Mouse (Mus musculus) CH12.LX (cell line): ENCODE data around the gene Dnaaf5. TPM values are rescaled to one million over a fixed set of nuclear protein-coding genes. Genes with fewer than 3 reads are reported as not detected.

ENCODE experiments used
- DNase-seq: peaks from one replicate; pipeline ENCODE4 v3.0.0-alpha.2; 2013; ENCODE audit errors: extremely low read depth
- H3K27ac ChIP-seq: 2 replicates; pipeline ENCODE4 v1.5.1; 2012; ENCODE audit warnings: low read depth, mild to moderate bottlenecking, control low read depth, moderate library complexity; ENCODE audit not compliant: insufficient read depth
- H3K27me3 ChIP-seq: replicated peaks from 2 replicates; pipeline ENCODE3; 2012; ENCODE audit warnings: inconsistent platforms
- H3K36me3 ChIP-seq, 2 experiments: replicated peaks in 1 of 2; 2 replicates each; pipeline versions ENCODE3 to v1.6.1; 2012; ENCODE audit warnings: inconsistent platforms in 1 of 2, low read length in 1 of 2, mild to moderate bottlenecking in 1 of 2, mixed read lengths in 1 of 2, moderate library complexity in 1 of 2; ENCODE audit not compliant: control insufficient read depth in 1 of 2, insufficient read depth in 1 of 2
- H3K4me1 ChIP-seq, 2 experiments: 2 replicates each; pipeline ENCODE4 v1.6.1; 2012; ENCODE audit warnings: inconsistent platforms in 1 of 2, moderate library complexity in 1 of 2; ENCODE audit not compliant: insufficient read depth in 2 of 2, control insufficient read depth in 1 of 2
- H3K4me2 ChIP-seq: 2 replicates; pipeline ENCODE4 v1.6.1; 2012; ENCODE audit warnings: low read depth, mild to moderate bottlenecking, control low read depth; ENCODE audit not compliant: poor library complexity, insufficient read depth, severe bottlenecking
- H3K4me3 ChIP-seq, 3 experiments: fragments of 150-350 bp in 1 of 3; sonication (generic) in 1 of 3; replicated peaks in 1 of 3; 2 replicates each; pipeline versions ENCODE3 to v1.5.1; 2011 to 2012; ENCODE audit warnings: low read depth in 2 of 3, low read length in 2 of 3, mild to moderate bottlenecking in 2 of 3, moderate library complexity in 2 of 3, control low read depth in 1 of 3, improper control_type of control experiment in 1 of 3, inconsistent platforms in 1 of 3, mixed read lengths in 1 of 3; ENCODE audit not compliant: poor library complexity in 1 of 3
- H3K79me2 ChIP-seq: replicated peaks from 2 replicates; pipeline ENCODE4 v1.6.1; 2012; ENCODE audit warnings: mild to moderate bottlenecking, moderate library complexity; ENCODE audit not compliant: control insufficient read depth, poor library complexity, insufficient read depth, severe bottlenecking; ENCODE audit errors: extremely low read depth
- H3K9ac ChIP-seq: 2 replicates; pipeline ENCODE4 v1.6.1; 2012; ENCODE audit warnings: low read depth, mild to moderate bottlenecking, control low read depth, moderate library complexity; ENCODE audit not compliant: insufficient read depth
- H3K9me3 ChIP-seq: replicated peaks from 2 replicates; pipeline ENCODE3; 2012; ENCODE audit warnings: low read length, inconsistent platforms, mixed read lengths
- BHLHE40 ChIP-seq: IDR thresholded peaks from 2 replicates; pipeline ENCODE4 v1.6.1; 2011; ENCODE audit warnings: mild to moderate bottlenecking, low read depth, low read length, improper control_type of control experiment
- CHD2 ChIP-seq: IDR thresholded peaks from 2 replicates; pipeline ENCODE4 v1.6.1; 2011; ENCODE audit warnings: low read length, improper control_type of control experiment
- E2F4 ChIP-seq: IDR thresholded peaks from 2 replicates; pipeline ENCODE4 v1.6.1; 2011; ENCODE audit warnings: low read depth, low read length, improper control_type of control experiment; ENCODE audit not compliant: insufficient replicate concordance
- ETS1 ChIP-seq: conservative IDR thresholded peaks from 2 replicates; pipeline ENCODE4 v1.6.1; 2012; ENCODE audit warnings: low read depth, mild to moderate bottlenecking, inconsistent platforms, low read length, improper control_type of control experiment, moderate library complexity
- GABPA ChIP-seq: IDR thresholded peaks from 2 replicates; pipeline ENCODE4 v1.6.1; 2012; ENCODE audit warnings: low read depth, low read length, improper control_type of control experiment, inconsistent platforms; ENCODE audit not compliant: insufficient replicate concordance
- JUND ChIP-seq: conservative IDR thresholded peaks from 2 replicates; pipeline ENCODE4 v1.6.1; 2011; ENCODE audit warnings: low read depth, low read length, improper control_type of control experiment
- MAZ ChIP-seq: IDR thresholded peaks from 2 replicates; pipeline ENCODE4 v1.6.1; 2012; ENCODE audit warnings: low read depth, mild to moderate bottlenecking, inconsistent platforms, low read length, improper control_type of control experiment, moderate library complexity
- MEF2A ChIP-seq: IDR thresholded peaks from 2 replicates; pipeline ENCODE4 v1.6.1; 2014; ENCODE audit warnings: low read depth, mild to moderate bottlenecking, inconsistent platforms, low read length, improper control_type of control experiment, borderline replicate concordance
- MXI1 ChIP-seq: IDR thresholded peaks from 2 replicates; pipeline ENCODE4 v1.6.1; 2011; ENCODE audit warnings: mild to moderate bottlenecking, low read depth, low read length, improper control_type of control experiment
- NELFE ChIP-seq: IDR thresholded peaks from 2 replicates; pipeline ENCODE4 v1.6.1; 2011; ENCODE audit warnings: low read depth, low read length, improper control_type of control experiment
- RCOR1 ChIP-seq: conservative IDR thresholded peaks from 2 replicates; pipeline ENCODE4 v1.6.1; 2012; ENCODE audit warnings: low read depth, mild to moderate bottlenecking, inconsistent platforms, low read length, improper control_type of control experiment
- TCF12 ChIP-seq: IDR thresholded peaks from 2 replicates; pipeline ENCODE4 v1.6.1; 2014; ENCODE audit warnings: low read depth, mild to moderate bottlenecking, inconsistent platforms, low read length, improper control_type of control experiment
- UBTF ChIP-seq: IDR thresholded peaks from 2 replicates; pipeline ENCODE4 v1.6.1; 2012; ENCODE audit warnings: low read depth, mild to moderate bottlenecking, inconsistent platforms, low read length, improper control_type of control experiment, moderate library complexity
- USF1 ChIP-seq: IDR thresholded peaks from 2 replicates; pipeline ENCODE4 v1.6.1; 2014; ENCODE audit warnings: low read depth, mild to moderate bottlenecking, inconsistent platforms, low read length, improper control_type of control experiment
- ZKSCAN1 ChIP-seq: IDR thresholded peaks from 2 replicates; pipeline ENCODE4 v1.6.1; 2012; ENCODE audit warnings: low read depth, inconsistent platforms, low read length, improper control_type of control experiment, borderline replicate concordance
- ZMIZ1 ChIP-seq: IDR thresholded peaks from 2 replicates; pipeline ENCODE4 v1.6.1; 2012; ENCODE audit warnings: low read depth, mild to moderate bottlenecking, inconsistent platforms, low read length, improper control_type of control experiment
- dilution Hi-C: fragments of 300-500 bp; cut with MboI; formaldehyde crosslinking; loops from 2 replicates; pipeline ENCODE4 v1.14.3; 2020; ENCODE audit warnings: low sequenced_read_pairs; ENCODE audit not compliant: extremely low pct_unique_long_range_greater_than_20kb, extremely low pct_ligation_motif_present
- in situ Hi-C: fragments of 300-500 bp; cut with MboI; formaldehyde crosslinking; loops from 3 replicates; pipeline ENCODE4 v1.14.3; 2019; ENCODE audit warnings: low sequenced_read_pairs, low pct_ligation_motif_present, low pct_unique_long_range_greater_than_20kb, mixed read lengths
- polyA plus RNA-seq: library from polyadenylated mRNA; unstranded; fragments of >175 nt; gene quantifications from 2 replicates; pipeline ENCODE4 v1.2.1, GENCODE M21; 2012; ENCODE audit warnings: low read depth; ENCODE audit not compliant: insufficient read length
- total RNA-seq, 2 experiments: library from RNA; depleted of rRNA; stranded (reverse); fragments of 300-350 nt in 1 of 2; fragments of >200 nt in 1 of 2; gene quantifications; 2 replicates each; pipeline ENCODE4 v1.2.3; 2012 to 2014

Gene Dnaaf5
- total and polyA plus RNA-seq, 3 experiments = 17.9 to 25.2 (median 21.7) TPM

GRCm38 (mm10) chr5:139136341-139136740 lies 13.7 kb upstream of the Dnaaf5 start:
- H3K9me3 ChIP-seq = peaks cover 3% of the 10 kb centered on the region
- H3K4me2 ChIP-seq = no peak overlapping the region
- no peak overlapping the region for H3K4me3 ChIP-seq
- no peak for DNase-seq
- H3K36me3 ChIP-seq = no peaks in the 10 kb centered on the region
- in situ Hi-C loops = no loop called here
- peaks cover 2 to 3% of the 10 kb centered on the region in 2 experiments; a peak in 2 of 4 replicates for H3K4me1 ChIP-seq
- dilution Hi-C loops = no loop called here
- H3K27ac ChIP-seq = no peak overlapping the region
- no peak overlapping the region for H3K9ac ChIP-seq
- TF ChIP-seq NELFE = no peak
- no peak for TF ChIP-seq TCF12
- no peak for TF ChIP-seq UBTF
- no peak for TF ChIP-seq ZMIZ1
- no peaks in the 10 kb centered on the region for H3K79me2 ChIP-seq
- no peaks in the 10 kb centered on the region for H3K27me3 ChIP-seq

- Histone ChIP-seq H3K9ac (no peak overlapping the region), H3K36me3 (no peaks in the 10 kb centered on the region), H3K27ac (no peak overlapping the region), H3K4me2 (no peak overlapping the region), H3K79me2 (no peaks in the 10 kb centered on the region), H3K4me3 (no peak overlapping the region), H3K27me3 (no peaks in the 10 kb centered on the region), H3K4me1 (peaks cover 2 to 3% of the 10 kb centered on the region in 2 experiments; a peak in 2 of 4 replicates), H3K9me3 (peaks cover 3% of the 10 kb centered on the region)
- in situ Hi-C loops = no loop called here
- TF ChIP-seq JUND = no peak
- TF ChIP-seq GABPA = no peak
- no peak for TF ChIP-seq MEF2A
- TF ChIP-seq ETS1 = no peak
- TF ChIP-seq NELFE = no peak
- TF ChIP-seq UBTF = no peak
- TF ChIP-seq MXI1 = no peak
- TF ChIP-seq E2F4 = no peak
- TF ChIP-seq CHD2 = no peak
- dilution Hi-C loops = no loop called here
- DNase-seq = no peak
Observed at GRCm38 (mm10) chr5:139137176-139137575, 12.8 kb upstream of the Dnaaf5 start.

- peaks cover 3% of the 10 kb centered on the region for H3K9me3 ChIP-seq
- no peaks in the 10 kb centered on the region for H3K79me2 ChIP-seq
- H3K4me3 ChIP-seq = no peak overlapping the region
- no peak overlapping the region for H3K9ac ChIP-seq
- no peak for DNase-seq
- dilution Hi-C loops (no loop called here), in situ Hi-C loops (no loop called here)
- TF ChIP-seq ZKSCAN1 (no peak), RCOR1 (no peak), BHLHE40 (no peak), USF1 (no peak), MAZ (no peak)
- no peaks in the 10 kb centered on the region for H3K27me3 ChIP-seq
- H3K4me1 ChIP-seq = peaks cover 2 to 3% of the 10 kb centered on the region in 2 experiments; a peak in 2 of 4 replicates
- H3K4me2 ChIP-seq = no peak overlapping the region
- no peaks in the 10 kb centered on the region for H3K36me3 ChIP-seq
- H3K27ac ChIP-seq = no peak overlapping the region
Observed at GRCm38 (mm10) chr5:139138261-139138925, 11.6 kb upstream of the Dnaaf5 start.
